Mouse (Mus musculus) adrenal gland, adult (tissue): ENCODE measurements around the gene Idh2.
"Not testable (repeated sequence)": the region's sequence is repeated elsewhere in the genome, so short reads cannot be mapped to it uniquely, and the experiment has no call there.

ENCODE experiments used
- DNase-seq, 2 experiments: peaks; one replicate each; pipeline ENCODE4 v3.0.0; 2022 to 2023; ENCODE audit warnings: low spot score in 1 of 2; ENCODE audit not compliant: inconsistent age in 2 of 2

The Idh2 gene

GRCm38 (mm10) chr7:80062083-80062826, 52.9 kb downstream of the Idh2 start:
- no peak for DNase-seq

- DNase-seq = peak; percentile 49 to 76
These were observed 55.0 kb downstream of the Idh2 start for GRCm38 (mm10) chr7:80060012-80060778.

GRCm38 (mm10) chr7:80059064-80059838, 55.9 kb downstream of the Idh2 start:
- peak in 1 of 2 experiments; percentile 58 for DNase-seq

GRCm38 (mm10) chr7:80058405-80059063, 56.7 kb downstream of the Idh2 start:
- DNase-seq = peak; percentile 52 to 81

- peak in 1 of 2 experiments; percentile 54 for DNase-seq
These were observed 57.4 kb downstream of the Idh2 start for GRCm38 (mm10) chr7:80057781-80058180.

- DNase-seq = peak; percentile 84 to 90
These were observed 58.0 kb downstream of the Idh2 start for GRCm38 (mm10) chr7:80057002-80057691.

- DNase-seq = no peak
These were observed 59.4 kb downstream of the Idh2 start for GRCm38 (mm10) chr7:80055781-80056180.

GRCm38 (mm10) chr7:80053147-80053546, 62.0 kb downstream of the Idh2 start:
- no peak for DNase-seq

- peak; percentile 75 to 88 for DNase-seq
These were observed 62.9 kb downstream of the Idh2 start for GRCm38 (mm10) chr7:80052261-80052660.

GRCm38 (mm10) chr7:80051835-80052234, 63.4 kb downstream of the Idh2 start:
- DNase-seq = no peak

- DNase-seq = not testable (repeated sequence)
These were observed 64.8 kb downstream of the Idh2 start for GRCm38 (mm10) chr7:80050382-80050781.

- no peak for DNase-seq
These were observed 65.4 kb downstream of the Idh2 start for GRCm38 (mm10) chr7:80049746-80050145.

- no peak for DNase-seq
These were observed 68.2 kb downstream of the Idh2 start for GRCm38 (mm10) chr7:80047041-80047440.
